Mouse (Mus musculus) layer of hippocampus, adult 18-20 months (tissue): ENCODE data around the gene Ctf1. TPM values are rescaled to one million over a fixed set of nuclear protein-coding genes. Genes with fewer than 3 reads are reported as not detected.
A peak's percentile ranks its signal among the peaks of the same experiment; 100 is the strongest.

Experiments
- DNase-seq, 2 experiments: peaks; one replicate each; pipeline ENCODE4 v3.0.0; 2022; ENCODE audit warnings: low spot score in 2 of 2
- long read RNA-seq: library from polyadenylated mRNA; stranded (forward); transcript quantifications from one replicate; pipeline ENCODE4 v2.0.0, GENCODE M21; 2021
- total RNA-seq, 2 experiments: library from RNA; stranded (reverse); gene quantifications; 2 replicates each; pipeline ENCODE4 v1.2.3; 2021

The Ctf1 gene
- total RNA-seq = 1 to 10 TPM; 3.5 to 4.6 TPM
- long read RNA-seq, partial matches to known transcripts = 0 of 5 reads
- long read RNA-seq, other reads (novel, unspliced or antisense) = 0 of 5 reads

- DNase-seq = peak; percentile 68 to 81
These were observed at the start of gene Ctf1 for GRCm38 (mm10) chr7:127712461-127713385. Gene Ctf1, plus strand, starts transcription at chr7:127712736.

- no peak for DNase-seq
These were observed 49.6 kb upstream of the Ctf1 start for GRCm38 (mm10) chr7:127662926-127663325.

- no peak for DNase-seq
These were observed 46.4 kb upstream of the Ctf1 start for GRCm38 (mm10) chr7:127666066-127666654.

- DNase-seq = no peak
These were observed 45.9 kb upstream of the Ctf1 start for GRCm38 (mm10) chr7:127666679-127667078.

- peak in 1 of 2 experiments; percentile 46 for DNase-seq
These were observed 45.4 kb upstream of the Ctf1 start for GRCm38 (mm10) chr7:127667171-127667570.

- no peak for DNase-seq
These were observed 40.4 kb upstream of the Ctf1 start for GRCm38 (mm10) chr7:127671880-127672774.

GRCm38 (mm10) chr7:127672776-127673175, 39.8 kb upstream of the Ctf1 start:
- DNase-seq = no peak

GRCm38 (mm10) chr7:127674977-127675376, 37.6 kb upstream of the Ctf1 start:
- DNase-seq = peak; percentile 73 to 94

GRCm38 (mm10) chr7:127675391-127675811, 37.1 kb upstream of the Ctf1 start:
- no peak for DNase-seq

GRCm38 (mm10) chr7:127677077-127677476, 35.5 kb upstream of the Ctf1 start:
- DNase-seq = peak in 1 of 2 experiments; percentile 33

- no peak for DNase-seq
These were observed 34.9 kb upstream of the Ctf1 start for GRCm38 (mm10) chr7:127677609-127678008.

GRCm38 (mm10) chr7:127678811-127679210, 33.7 kb upstream of the Ctf1 start:
- DNase-seq = no peak

- DNase-seq = no peak
These were observed 32.0 kb upstream of the Ctf1 start for GRCm38 (mm10) chr7:127680541-127680940.

- no peak for DNase-seq
These were observed 30.5 kb upstream of the Ctf1 start for GRCm38 (mm10) chr7:127681888-127682553.

- DNase-seq = no peak
These were observed 27.1 kb upstream of the Ctf1 start for GRCm38 (mm10) chr7:127685304-127686018.

- no peak for DNase-seq
These were observed 25.6 kb upstream of the Ctf1 start for GRCm38 (mm10) chr7:127686740-127687449.

GRCm38 (mm10) chr7:127688935-127689334, 23.6 kb upstream of the Ctf1 start:
- no peak for DNase-seq

- no peak for DNase-seq
These were observed 22.8 kb upstream of the Ctf1 start for GRCm38 (mm10) chr7:127689626-127690280.
